ENCODE assay signal across 9 mouse cellular contexts in genomic region chrX:144688142-144688206, GRCm38 (mm10). TPM values are rescaled to one million over a fixed set of nuclear protein-coding genes. Genes with fewer than 3 reads are reported as not detected.
DNase-seq lines count a peak whose midpoint lies in the region; ATAC-seq lines count a peak whose summit lies in the region.
"Had no signal": no experiment of that assay in that cellular context is flagged by ENCODE, and none has a peak within 500 bp of the region (broad histone marks: within the 10 kb centered on the region; RNA-seq: fewer than 3 reads in every experiment).

TSS of gene Trpc5 (minus strand) at chrX:144688180.

- H3K27ac ChIP-seq in forebrain, embryonic 12.5 days = no peak within 1 kb of the TSS

- H3K9me3 ChIP-seq in forebrain, embryonic 12.5 days = no peaks in the 10 kb centered on the region

- DNase-seq in layer of hippocampus, adult 18-20 months (ENCODE audit: low spot score in 2 of 2) = no peak
- DNase-seq in layer of hippocampus, adult 9-11 months = no peak
- no peak for DNase-seq in left cerebral cortex, postnatal 10 days (ENCODE audit: extremely low spot score in 1 of 2, low spot score in 2 of 2)
- peak; percentile 15 for DNase-seq in neural tube, embryonic 10.5 days (ENCODE audit: extremely low spot score, low spot score)
- DNase-seq in right cerebral cortex, postnatal 10 days (ENCODE audit: low spot score in 2 of 2) = no peak
- DNase-seq in c-Kit-positive CD71-positive TER-119-positive erythroid progenitor cells, embryonic 14.5 days (ENCODE audit: low spot score) = no peak

- H3K27me3 ChIP-seq in forebrain, embryonic 12.5 days = peaks cover 49% of the 10 kb centered on the region

- 17% methylated on average over 1 of the region's 1 CpGs for WGBS in forebrain, embryonic 12.5 days

- peak within 1 kb of the TSS; percentile 65 for H3K4me2 ChIP-seq in forebrain, embryonic 12.5 days

- peak within 1 kb of the TSS; percentile 44 for H3K4me3 ChIP-seq in forebrain, embryonic 12.5 days (replicated peaks)

- H3K4me1 ChIP-seq in forebrain, embryonic 12.5 days = no peaks in the 10 kb centered on the region

- peak within 1 kb of the TSS; percentile 40 for H3K9ac ChIP-seq in forebrain, embryonic 12.5 days

- ATAC-seq in forebrain, embryonic 12.5 days (ENCODE audit: low FRiP score) = no peak
- no peak for ATAC-seq in monocyte, adult 5-6 weeks (replicated peaks; ENCODE audit: insufficient number of reproducible peaks, low FRiP score, low TSS enrichment, poor library complexity, severe bottlenecking)

- intact Hi-C loops in left cerebral cortex, postnatal 10 days (cut with DNase I) = loop anchor here (10.0 kb wide), 1 partner anchor 617 kb away; no protein-coding TSS in a partner anchor

- H3K36me3 ChIP-seq in forebrain, embryonic 12.5 days (replicated peaks) = no peaks in the 10 kb centered on the region

RNA-seq across cellular contexts. Expression of gene Trpc5, which starts in this region (rescaled TPM):
- total RNA-seq in layer of hippocampus, adult 18-20 months (2021) = 10 to 100 TPM; 29.4 to 29.6 TPM
- polyA plus RNA-seq in forebrain, embryonic 12.5 days (2016; fragmentation: Nextera tagmentation; extraction: Ambion mirVana) = 0.26 and 0.33 TPM in 2 replicates
- 10 to 100 TPM; 31.7 to 40.9 TPM for total RNA-seq in left cerebral cortex, postnatal 10 days (2021)
- not detected in 3 replicates for total RNA-seq in monocyte, adult 5-6 weeks (2017)
- polyA plus RNA-seq: small intestine, adult 2 months had no signal

Comparison
In these comparisons a context has a peak if more than half of its experiments do, and no peak if none do; other contexts are left out.
1. RNA of gene Trpc5 (total RNA-seq): 31.7 to 40.9 TPM in left cerebral cortex, postnatal 10 days and 29.4 to 29.6 TPM in layer of hippocampus, adult 18-20 months; not detected in monocyte, adult 5-6 weeks; every median in the first group is over 10 times any median in the second.